Mouse (Mus musculus) heart, postnatal 0 days (tissue): ENCODE results near the gene Olfr1449.

Experiments used
- CTCF ChIP-seq: IDR thresholded peaks from 2 replicates; pipeline ENCODE4 v1.5.1; 2016; ENCODE audit warnings: antibody characterized with exemption, control low read depth, low read depth
- EP300 ChIP-seq: IDR thresholded peaks from 2 replicates; pipeline ENCODE4 v1.6.1; 2016; ENCODE audit warnings: antibody characterized with exemption, low read depth

GRCm38 (mm10) chr19:12903643-12904042 is 27.0 kb upstream of the Olfr1449 start, which contains the start of gene Olfr1447:
- TF ChIP-seq CTCF (no peak), EP300 (no peak)
